Mouse (Mus musculus) CH12.LX (cell line): Measurements from ENCODE around the gene Nek9. TPM values are rescaled to one million over a fixed set of nuclear protein-coding genes. Genes with fewer than 3 reads are reported as not detected.

Experiments used
- DNase-seq: peaks from one replicate; pipeline ENCODE4 v3.0.0-alpha.2; 2013; ENCODE audit errors: extremely low read depth
- H3K27ac ChIP-seq: 2 replicates; pipeline ENCODE4 v1.5.1; 2012; ENCODE audit warnings: low read depth, mild to moderate bottlenecking, control low read depth, moderate library complexity; ENCODE audit not compliant: insufficient read depth
- H3K27me3 ChIP-seq: replicated peaks from 2 replicates; pipeline ENCODE3; 2012; ENCODE audit warnings: inconsistent platforms
- H3K36me3 ChIP-seq, 2 experiments: replicated peaks in 1 of 2; 2 replicates each; pipeline versions ENCODE3 to v1.6.1; 2012; ENCODE audit warnings: inconsistent platforms in 1 of 2, low read length in 1 of 2, mild to moderate bottlenecking in 1 of 2, mixed read lengths in 1 of 2, moderate library complexity in 1 of 2; ENCODE audit not compliant: control insufficient read depth in 1 of 2, insufficient read depth in 1 of 2
- H3K4me1 ChIP-seq, 2 experiments: 2 replicates each; pipeline ENCODE4 v1.6.1; 2012; ENCODE audit warnings: inconsistent platforms in 1 of 2, moderate library complexity in 1 of 2; ENCODE audit not compliant: insufficient read depth in 2 of 2, control insufficient read depth in 1 of 2
- H3K4me2 ChIP-seq: 2 replicates; pipeline ENCODE4 v1.6.1; 2012; ENCODE audit warnings: low read depth, mild to moderate bottlenecking, control low read depth; ENCODE audit not compliant: poor library complexity, insufficient read depth, severe bottlenecking
- H3K4me3 ChIP-seq, 3 experiments: fragments of 150-350 bp in 1 of 3; sonication (generic) in 1 of 3; replicated peaks in 1 of 3; 2 replicates each; pipeline versions ENCODE3 to v1.5.1; 2011 to 2012; ENCODE audit warnings: low read depth in 2 of 3, low read length in 2 of 3, mild to moderate bottlenecking in 2 of 3, moderate library complexity in 2 of 3, control low read depth in 1 of 3, improper control_type of control experiment in 1 of 3, inconsistent platforms in 1 of 3, mixed read lengths in 1 of 3; ENCODE audit not compliant: poor library complexity in 1 of 3
- H3K79me2 ChIP-seq: replicated peaks from 2 replicates; pipeline ENCODE4 v1.6.1; 2012; ENCODE audit warnings: mild to moderate bottlenecking, moderate library complexity; ENCODE audit not compliant: control insufficient read depth, poor library complexity, insufficient read depth, severe bottlenecking; ENCODE audit errors: extremely low read depth
- H3K9ac ChIP-seq: 2 replicates; pipeline ENCODE4 v1.6.1; 2012; ENCODE audit warnings: low read depth, mild to moderate bottlenecking, control low read depth, moderate library complexity; ENCODE audit not compliant: insufficient read depth
- H3K9me3 ChIP-seq: replicated peaks from 2 replicates; pipeline ENCODE3; 2012; ENCODE audit warnings: low read length, inconsistent platforms, mixed read lengths
- CHD1 ChIP-seq: IDR thresholded peaks from 2 replicates; pipeline ENCODE4 v1.6.1; 2012; ENCODE audit warnings: low read depth, low read length, improper control_type of control experiment, inconsistent platforms
- CTCF ChIP-seq, 2 experiments: IDR thresholded peaks in 1 of 2; conservative IDR thresholded peaks in 1 of 2; 2 replicates each; pipeline ENCODE4 v1.5.1; 2011 to 2012; ENCODE audit warnings: low read depth in 2 of 2, low read length in 2 of 2, improper control_type of control experiment in 1 of 2, inconsistent platforms in 1 of 2, mild to moderate bottlenecking in 1 of 2, moderate library complexity in 1 of 2
- E2F4 ChIP-seq: IDR thresholded peaks from 2 replicates; pipeline ENCODE4 v1.6.1; 2011; ENCODE audit warnings: low read depth, low read length, improper control_type of control experiment; ENCODE audit not compliant: insufficient replicate concordance
- ELF1 ChIP-seq: IDR thresholded peaks from 2 replicates; pipeline ENCODE4 v1.6.1; 2014; ENCODE audit warnings: low read depth, mild to moderate bottlenecking, inconsistent platforms, low read length, improper control_type of control experiment
- EP300 ChIP-seq: IDR thresholded peaks from 2 replicates; pipeline ENCODE4 v1.6.1; 2011; ENCODE audit warnings: low read length, improper control_type of control experiment
- ETS1 ChIP-seq: conservative IDR thresholded peaks from 2 replicates; pipeline ENCODE4 v1.6.1; 2012; ENCODE audit warnings: low read depth, mild to moderate bottlenecking, inconsistent platforms, low read length, improper control_type of control experiment, moderate library complexity
- GABPA ChIP-seq: IDR thresholded peaks from 2 replicates; pipeline ENCODE4 v1.6.1; 2012; ENCODE audit warnings: low read depth, low read length, improper control_type of control experiment, inconsistent platforms; ENCODE audit not compliant: insufficient replicate concordance
- IRF4 ChIP-seq: IDR thresholded peaks from 2 replicates; pipeline ENCODE4 v1.6.1; 2014; ENCODE audit warnings: low read depth, mild to moderate bottlenecking, inconsistent platforms, low read length, improper control_type of control experiment
- JUND ChIP-seq: conservative IDR thresholded peaks from 2 replicates; pipeline ENCODE4 v1.6.1; 2011; ENCODE audit warnings: low read depth, low read length, improper control_type of control experiment
- MAX ChIP-seq: IDR thresholded peaks from 2 replicates; pipeline ENCODE4 v1.6.1; 2011; ENCODE audit warnings: low read length, improper control_type of control experiment
- NELFE ChIP-seq: IDR thresholded peaks from 2 replicates; pipeline ENCODE4 v1.6.1; 2011; ENCODE audit warnings: low read depth, low read length, improper control_type of control experiment
- NRF1 ChIP-seq: IDR thresholded peaks from 2 replicates; pipeline ENCODE4 v1.6.1; 2014; ENCODE audit warnings: low read depth, mild to moderate bottlenecking, inconsistent platforms, low read length, improper control_type of control experiment, moderate library complexity
- PAX5 ChIP-seq: IDR thresholded peaks from 2 replicates; pipeline ENCODE4 v1.6.1; 2012; ENCODE audit warnings: low read length, inconsistent platforms, mixed read lengths
- POLR2A ChIP-seq: IDR thresholded peaks from 2 replicates; pipeline ENCODE4 v1.6.1; 2011; ENCODE audit warnings: low read depth, mild to moderate bottlenecking, improper control_type of control experiment, low read length
- POLR2AphosphoS2 ChIP-seq: IDR thresholded peaks from 2 replicates; pipeline ENCODE4 v1.6.1; 2011; ENCODE audit warnings: low read depth, low read length, improper control_type of control experiment
- RAD21 ChIP-seq: IDR thresholded peaks from 2 replicates; pipeline ENCODE4 v1.6.1; 2011; ENCODE audit warnings: low read depth, mild to moderate bottlenecking, low read length, improper control_type of control experiment, moderate library complexity
- SMC3 ChIP-seq: IDR thresholded peaks from 2 replicates; pipeline ENCODE4 v1.6.1; 2011; ENCODE audit warnings: low read depth, low read length, improper control_type of control experiment
- TBP ChIP-seq: conservative IDR thresholded peaks from 2 replicates; pipeline ENCODE4 v1.6.1; 2011; ENCODE audit warnings: low read depth, low read length, improper control_type of control experiment
- TCF12 ChIP-seq: IDR thresholded peaks from 2 replicates; pipeline ENCODE4 v1.6.1; 2014; ENCODE audit warnings: low read depth, mild to moderate bottlenecking, inconsistent platforms, low read length, improper control_type of control experiment
- UBTF ChIP-seq: IDR thresholded peaks from 2 replicates; pipeline ENCODE4 v1.6.1; 2012; ENCODE audit warnings: low read depth, mild to moderate bottlenecking, inconsistent platforms, low read length, improper control_type of control experiment, moderate library complexity
- USF1 ChIP-seq: IDR thresholded peaks from 2 replicates; pipeline ENCODE4 v1.6.1; 2014; ENCODE audit warnings: low read depth, mild to moderate bottlenecking, inconsistent platforms, low read length, improper control_type of control experiment
- USF2 ChIP-seq: conservative IDR thresholded peaks from 2 replicates; pipeline ENCODE4 v1.6.1; 2011; ENCODE audit warnings: low read depth, low read length, improper control_type of control experiment
- ZNF384 ChIP-seq: IDR thresholded peaks from 2 replicates; pipeline ENCODE4 v1.6.1; 2012; ENCODE audit warnings: low read depth, low read length, improper control_type of control experiment, inconsistent platforms
- dilution Hi-C: fragments of 300-500 bp; cut with MboI; formaldehyde crosslinking; loops from 2 replicates; pipeline ENCODE4 v1.14.3; 2020; ENCODE audit warnings: low sequenced_read_pairs; ENCODE audit not compliant: extremely low pct_unique_long_range_greater_than_20kb, extremely low pct_ligation_motif_present
- in situ Hi-C: fragments of 300-500 bp; cut with MboI; formaldehyde crosslinking; loops from 3 replicates; pipeline ENCODE4 v1.14.3; 2019; ENCODE audit warnings: low sequenced_read_pairs, low pct_ligation_motif_present, low pct_unique_long_range_greater_than_20kb, mixed read lengths
- polyA plus RNA-seq: library from polyadenylated mRNA; unstranded; fragments of >175 nt; gene quantifications from 2 replicates; pipeline ENCODE4 v1.2.1, GENCODE M21; 2012; ENCODE audit warnings: low read depth; ENCODE audit not compliant: insufficient read length
- total RNA-seq, 2 experiments: library from RNA; depleted of rRNA; stranded (reverse); fragments of 300-350 nt in 1 of 2; fragments of >200 nt in 1 of 2; gene quantifications; 2 replicates each; pipeline ENCODE4 v1.2.3; 2012 to 2014

Nek9 gene
- total and polyA plus RNA-seq, 3 experiments = 15.6 to 30.9 (median 27.4) TPM

GRCm38 (mm10) chr12:85262489-85262888 lies 76.7 kb downstream of the Nek9 start:
- H3K4me1 ChIP-seq = peaks cover 0 to 10% of the 10 kb centered on the region in 2 experiments; a peak in 2 of 4 replicates
- in situ Hi-C loops (no loop called here), dilution Hi-C loops (no loop called here)
- H3K9me3 ChIP-seq = no peaks in the 10 kb centered on the region
- H3K9ac ChIP-seq = no peak overlapping the region
- no peak for TF ChIP-seq USF1
- TF ChIP-seq TBP = no peak
- TF ChIP-seq JUND = no peak
- TF ChIP-seq POLR2AphosphoS2 = no peak
- TF ChIP-seq ETS1 = no peak
- no peak for TF ChIP-seq CHD1
- TF ChIP-seq PAX5 = no peak
- TF ChIP-seq UBTF = no peak
- TF ChIP-seq ZNF384 = no peak
- TF ChIP-seq MAX = no peak
- no peak for TF ChIP-seq EP300
- no peak for TF ChIP-seq USF2
- TF ChIP-seq RAD21 = no peak
- no peak for TF ChIP-seq SMC3
- no peak for TF ChIP-seq NRF1
- no peak for TF ChIP-seq ELF1
- H3K36me3 ChIP-seq = peaks cover 22 to 58% of the 10 kb centered on the region in 2 experiments
- H3K79me2 ChIP-seq = no peaks in the 10 kb centered on the region
- no peak overlapping the region for H3K4me3 ChIP-seq
- H3K4me2 ChIP-seq = no peak overlapping the region
- DNase-seq = no peak
- no peak overlapping the region for H3K27ac ChIP-seq
- no peaks in the 10 kb centered on the region for H3K27me3 ChIP-seq

- Histone ChIP-seq H3K4me1 (peaks cover 10 to 17% of the 10 kb centered on the region in 2 experiments), H3K36me3 (peaks cover 20 to 49% of the 10 kb centered on the region in 2 experiments), H3K27ac (no peak overlapping the region), H3K4me3 (no peak overlapping the region), H3K9me3 (no peaks in the 10 kb centered on the region), H3K27me3 (no peaks in the 10 kb centered on the region), H3K79me2 (no peaks in the 10 kb centered on the region), H3K4me2 (no peak overlapping the region), H3K9ac (no peak overlapping the region)
- TF ChIP-seq MAX (no peak), GABPA (no peak), POLR2A (no peak), IRF4 (no peak), SMC3 (no peak), UBTF (no peak), E2F4 (no peak), NELFE (no peak), TCF12 (no peak), CTCF (conservative IDR thresholded peaks at IDR 0.05 in 1 of 2, IDR thresholded peaks at IDR 0.05 in 1 of 2; ENCODE audit: low read depth in 2 of 2, low read length in 2 of 2) (no peak)
- in situ Hi-C loops (no loop called here), dilution Hi-C loops (no loop called here)
- DNase-seq = no peak
Observed at GRCm38 (mm10) chr12:85257008-85257639, 82.0 kb downstream of the Nek9 start.
